Comparison of ENCODE assay signal across 17 mouse cellular contexts in the genomic region with DNA sequence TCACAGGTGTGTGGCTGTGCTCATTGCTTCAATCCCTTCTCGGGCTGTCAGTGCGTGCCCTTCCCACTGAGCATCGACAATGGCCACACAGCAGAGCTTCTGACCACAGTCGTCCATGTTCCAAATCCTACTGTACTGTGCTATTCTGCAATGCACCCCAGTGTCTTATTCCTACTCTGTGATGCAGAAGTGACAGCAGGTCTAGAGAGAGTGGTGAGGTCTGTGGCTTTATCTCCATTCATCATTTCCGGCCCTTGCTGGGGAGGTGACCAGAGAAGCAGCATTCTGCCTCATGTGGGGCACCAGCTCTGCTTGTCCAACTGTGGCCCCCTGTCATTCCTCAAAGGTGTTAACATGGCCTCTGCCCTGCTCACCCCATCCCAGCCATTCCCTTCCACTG. TPM values are rescaled to one million over a fixed set of nuclear protein-coding genes. Genes with fewer than 3 reads are reported as not detected.
"Had no signal": no experiment of that assay in that cellular context is flagged by ENCODE, and none has a peak within 500 bp of the region (broad histone marks: within the 10 kb centered on the region; RNA-seq: fewer than 3 reads in every experiment).

No protein-coding gene starts in this region.

- H3K9ac ChIP-seq: liver, embryonic 13.5 days; liver, postnatal 0 days; lung, embryonic 15.5 days; neural tube, embryonic 15.5 days; stomach, embryonic 15.5 days had no signal

- H3K36me3 ChIP-seq: liver, embryonic 13.5 days; lung, embryonic 15.5 days; midbrain, embryonic 10.5 days; neural tube, embryonic 15.5 days; stomach, embryonic 15.5 days had no signal

- H3K9me3 ChIP-seq: liver, embryonic 13.5 days; lung, embryonic 15.5 days; midbrain, embryonic 10.5 days; neural tube, embryonic 15.5 days; stomach, embryonic 15.5 days had no signal

- H3K27me3 ChIP-seq: liver, embryonic 13.5 days; lung, embryonic 15.5 days; neural tube, embryonic 15.5 days; stomach, embryonic 15.5 days had no signal

- H3K4me3 ChIP-seq: left cerebral cortex, adult 2 months; liver, embryonic 13.5 days; lung, embryonic 15.5 days; midbrain, embryonic 10.5 days; myocyte; neural tube, embryonic 15.5 days; stomach, embryonic 15.5 days had no signal

- H3K4me2 ChIP-seq: liver, embryonic 13.5 days; lung, embryonic 15.5 days; neural tube, embryonic 15.5 days; stomach, embryonic 15.5 days had no signal

- ATAC-seq: liver, postnatal 0 days had no signal

- H3K27ac ChIP-seq: left cerebral cortex, adult 2 months; liver, embryonic 13.5 days; lung, embryonic 15.5 days; macrophage; midbrain, embryonic 10.5 days; neural tube, embryonic 15.5 days; stomach, embryonic 15.5 days had no signal

- DNase-seq: kidney, adult 8-10 months; kidney, postnatal 25 days; liver; liver, embryonic 13.5 days; liver, postnatal 0 days; lung, postnatal 14 days; midbrain, embryonic 14.5 days; right cerebral cortex, adult 18-20 months; thymus, adult 2 months; thymus, postnatal 25 days had no signal

- H3K4me1 ChIP-seq: liver, embryonic 13.5 days; neural tube, embryonic 15.5 days; stomach, embryonic 15.5 days had no signal

RNA-seq across cellular contexts. Expression of a gene that starts 22.3 kb away (rescaled TPM):
- polyA plus RNA-seq: macrophage had no signal
